Mouse (Mus musculus): ENCODE measurements at regions not wholly inside any gene's neighbourhood (a gene's known extent, or its start where the extent isn't known, plus 50 kb on each side); places are given as distances from the start of the nearest gene placed in this dataset.

- DNase-seq, result no peak
Measured at GRCm38 (mm10) chr16:27878499-27878898, 489.8 kb downstream of the Ccdc50 start.

GRCm38 (mm10) chr16:27878950-27879349 lies 490.3 kb downstream of the Ccdc50 start:
- no peak for DNase-seq

GRCm38 (mm10) chr16:27884363-27884762 lies 495.7 kb downstream of the Ccdc50 start:
- no peak for DNase-seq

GRCm38 (mm10) chr16:27906036-27906435 lies 517.4 kb downstream of the Ccdc50 start:
- no peak for DNase-seq

- no peak for DNase-seq
Measured at GRCm38 (mm10) chr16:27915422-27915821, 526.8 kb downstream of the Ccdc50 start.

GRCm38 (mm10) chr16:27925528-27926360 lies 537.1 kb downstream of the Ccdc50 start:
- no peak for DNase-seq

GRCm38 (mm10) chr16:27926361-27926651 lies 537.6 kb downstream of the Ccdc50 start:
- no peak for DNase-seq

- DNase-seq, result no peak
Measured at GRCm38 (mm10) chr16:27949291-27949690, 560.6 kb downstream of the Ccdc50 start.

- no peak for DNase-seq
Measured at GRCm38 (mm10) chr16:27949811-27950210, 561.1 kb downstream of the Ccdc50 start.

GRCm38 (mm10) chr16:27962811-27963210 lies 574.1 kb downstream of the Ccdc50 start:
- no peak for DNase-seq

- peak; percentile 5 to 13 for DNase-seq
Measured at GRCm38 (mm10) chr16:27978730-27979440, 590.2 kb downstream of the Ccdc50 start.

GRCm38 (mm10) chr16:28015276-28015897 lies 626.7 kb downstream of the Ccdc50 start:
- no peak for DNase-seq

- DNase-seq, result no peak
Measured at GRCm38 (mm10) chr16:28018311-28018710, 629.6 kb downstream of the Ccdc50 start.

GRCm38 (mm10) chr16:28038954-28039353 lies 650.3 kb downstream of the Ccdc50 start:
- no peak for DNase-seq

- DNase-seq, result no peak
Measured at GRCm38 (mm10) chr16:28043046-28043445, 654.4 kb downstream of the Ccdc50 start.

GRCm38 (mm10) chr16:28064785-28065301 lies 676.2 kb downstream of the Ccdc50 start:
- no peak for DNase-seq

GRCm38 (mm10) chr16:28082891-28083649 lies 669.8 kb downstream of the Fgf12 start:
- DNase-seq, result no peak

GRCm38 (mm10) chr16:28089489-28090134 lies 663.3 kb downstream of the Fgf12 start:
- DNase-seq, result no peak

GRCm38 (mm10) chr16:28104255-28105076 lies 648.4 kb downstream of the Fgf12 start:
- DNase-seq, result no peak

- DNase-seq, result no peak
Measured at GRCm38 (mm10) chr16:28105085-28105484, 647.8 kb downstream of the Fgf12 start.

GRCm38 (mm10) chr16:28105866-28106265 lies 647.0 kb downstream of the Fgf12 start:
- DNase-seq, result no peak

Data from cerebellum, postnatal 36 days (tissue).